Mouse (Mus musculus) megakaryocyte progenitor cell, adult 5-6 weeks (primary cell): Measurements from ENCODE around the gene Kcnj4. TPM values are rescaled to one million over a fixed set of nuclear protein-coding genes. Genes with fewer than 3 reads are reported as not detected.
"Not testable (repeated sequence)": the region's sequence is repeated elsewhere in the genome, so short reads cannot be mapped to it uniquely, and the experiment has no call there.

Experiments used
- ATAC-seq: replicated peaks from 2 replicates; pipeline ENCODE4 v1.8.0; 2016; ENCODE audit warnings: mild to moderate bottlenecking, moderate TSS enrichment, inconsistent platforms; ENCODE audit not compliant: poor library complexity
- total RNA-seq, 2 experiments: library from RNA; stranded (forward) in 1 of 2; stranded (reverse) in 1 of 2; fragments of 157-497, 149-512 nt in 1 of 2; fragments of 200-1000 nt in 1 of 2; gene quantifications; 2 replicates each; pipeline versions ENCODE4 v1.2.3 to v1.2.4; 2015 to 2017

The Kcnj4 gene
- total RNA-seq, 2 experiments from 2014 or later, result not detected

- ATAC-seq, result not testable (repeated sequence)
Measured at GRCm38 (mm10) chr15:79456104-79456503, 48.9 kb downstream of the Kcnj4 start.

- peak; percentile 79 for ATAC-seq
Measured at GRCm38 (mm10) chr15:79455106-79455810, 49.8 kb downstream of the Kcnj4 start, which contains the start of gene Csnk1e. Gene Csnk1e, minus strand, starts transcription at chr15:79455566.

- ATAC-seq, result no peak
Measured at GRCm38 (mm10) chr15:79453831-79454230, 51.2 kb downstream of the Kcnj4 start.

GRCm38 (mm10) chr15:79448041-79448440 is 57.0 kb downstream of the Kcnj4 start:
- no peak for ATAC-seq

- ATAC-seq, result no peak
Measured at GRCm38 (mm10) chr15:79445786-79446654, 59.0 kb downstream of the Kcnj4 start.

- ATAC-seq, result no peak
Measured at GRCm38 (mm10) chr15:79443856-79444410, 61.1 kb downstream of the Kcnj4 start.

- ATAC-seq, result no peak
Measured at GRCm38 (mm10) chr15:79442961-79443518, 62.0 kb downstream of the Kcnj4 start.

- ATAC-seq, result no peak
Measured at GRCm38 (mm10) chr15:79442257-79442611, 62.8 kb downstream of the Kcnj4 start.

- ATAC-seq, result peak; percentile 54
Measured at GRCm38 (mm10) chr15:79441331-79442256, 63.4 kb downstream of the Kcnj4 start.

- ATAC-seq, result peak; percentile 35; the same call in 1 of the 2 replicates
Measured at GRCm38 (mm10) chr15:79440651-79441330, 64.2 kb downstream of the Kcnj4 start.

GRCm38 (mm10) chr15:79440223-79440622 is 64.8 kb downstream of the Kcnj4 start:
- ATAC-seq, result peak; percentile 33

GRCm38 (mm10) chr15:79439386-79439785 is 65.7 kb downstream of the Kcnj4 start:
- ATAC-seq, result no peak

- no peak for ATAC-seq
Measured at GRCm38 (mm10) chr15:79438816-79439215, 66.2 kb downstream of the Kcnj4 start.

GRCm38 (mm10) chr15:79438209-79438810 is 66.7 kb downstream of the Kcnj4 start:
- ATAC-seq, result no peak

GRCm38 (mm10) chr15:79437541-79438208 is 67.4 kb downstream of the Kcnj4 start:
- no peak for ATAC-seq

- no peak for ATAC-seq
Measured at GRCm38 (mm10) chr15:79436481-79436921, 68.5 kb downstream of the Kcnj4 start.

- peak; percentile 68 for ATAC-seq
Measured at GRCm38 (mm10) chr15:79435191-79435671, 69.8 kb downstream of the Kcnj4 start.
